Mouse (Mus musculus) olfactory bulb, adult 2 months (tissue): Measurements from ENCODE around the gene Sik2.

Experiments used
- CTCF ChIP-seq: fragments of 200-500 bp; IDR thresholded peaks from 2 replicates; pipeline ENCODE4 v1.5.1; 2012; ENCODE audit warnings: low read depth, mild to moderate bottlenecking, low read length, moderate library complexity; ENCODE audit not compliant: insufficient read depth
- POLR2A ChIP-seq: fragments of 200-500 bp; IDR thresholded peaks from 2 replicates; pipeline ENCODE4 v1.6.1; 2012; ENCODE audit warnings: mild to moderate bottlenecking, low read depth, low read length, moderate library complexity; ENCODE audit not compliant: insufficient read depth

DNA sequence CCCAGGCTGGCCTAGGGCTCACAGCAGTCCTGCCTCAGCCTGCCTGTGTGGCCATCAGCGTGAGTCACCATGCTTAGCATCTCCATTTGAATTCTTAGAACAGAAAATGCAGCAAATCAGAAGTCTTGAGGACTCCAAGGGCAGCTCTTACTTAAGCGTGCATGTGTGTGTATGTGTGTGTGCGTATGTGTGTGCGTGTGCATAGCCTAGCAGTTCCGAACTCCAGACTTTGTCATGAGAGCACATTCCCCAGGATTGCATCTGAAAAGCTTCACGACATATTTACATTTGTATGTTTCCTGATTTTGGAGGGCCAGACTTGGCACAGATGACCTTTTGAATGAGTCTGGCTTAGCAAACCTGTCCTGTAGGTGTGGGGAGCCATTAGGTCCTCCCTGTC lies 161.7 kb downstream of the Sik2 start:
- TF ChIP-seq POLR2A (no peak), CTCF (no peak)
